Mouse (Mus musculus) heart, postnatal 36 days (tissue): ENCODE data around the gene Ccnyl1. TPM values are rescaled to one million over a fixed set of nuclear protein-coding genes. Genes with fewer than 3 reads are reported as not detected.
"Not testable (repeated sequence)": the region's sequence is repeated elsewhere in the genome, so short reads cannot be mapped to it uniquely, and the experiment has no call there.

Experiments
- DNase-seq, 2 experiments: peaks; one replicate each; pipeline ENCODE4 v3.0.0; 2021 to 2022
- intact Hi-C: fragments of 180-260 bp; cut with DNase I; formaldehyde crosslinking; loops from one replicate; pipeline ENCODE4 v1.15.1; 2025
- total RNA-seq, 2 experiments: library from RNA; stranded (reverse); gene quantifications; 2 replicates each; pipeline ENCODE4 v1.2.3; 2021

Ccnyl1 gene
- 10 to 100 TPM; 15.5 to 18.2 TPM for total RNA-seq

GRCm38 (mm10) chr1:64690213-64691013 is at the start of gene Ccnyl1:
Gene Ccnyl1 (plus strand): TSS chr1:64690455.
- intact Hi-C loops: loop anchor here (1.0 to 2.0 kb wide), 2 partner anchors 73 to 158 kb away; partner anchors contain the start of genes Creb1 and Mettl21a
- DNase-seq: peak; percentile 97

GRCm38 (mm10) chr1:64641069-64641468 is 49.2 kb upstream of the Ccnyl1 start:
- DNase-seq: no peak
- intact Hi-C loops: no loop called here

- intact Hi-C loops, DNase-seq: not testable (repeated sequence)
Measured at GRCm38 (mm10) chr1:64642541-64642940, 47.7 kb upstream of the Ccnyl1 start.

GRCm38 (mm10) chr1:64644513-64644912 is 45.7 kb upstream of the Ccnyl1 start:
- DNase-seq: no peak
- intact Hi-C loops: no loop called here

GRCm38 (mm10) chr1:64649362-64650124 is 40.7 kb upstream of the Ccnyl1 start:
- intact Hi-C loops: no loop called here

GRCm38 (mm10) chr1:64653701-64654100 is 36.6 kb upstream of the Ccnyl1 start:
- intact Hi-C loops: no loop called here
- DNase-seq: no peak

More at GRCm38 (mm10) chr1:64649362-64650124, 40.7 kb upstream of the Ccnyl1 start:
- DNase-seq: peak in 1 of 2 experiments; percentile 12

- no peak for DNase-seq
- intact Hi-C loops: no loop called here
Measured at GRCm38 (mm10) chr1:64655415-64655814, 34.8 kb upstream of the Ccnyl1 start.

- intact Hi-C loops: no loop called here
- DNase-seq: no peak
Measured at GRCm38 (mm10) chr1:64656423-64657129, 33.7 kb upstream of the Ccnyl1 start.

- intact Hi-C loops: loop anchor here (2.0 kb wide), 1 partner anchor 34 kb away; no protein-coding TSS in a partner anchor
- peak in 1 of 2 experiments; percentile 5 for DNase-seq
Measured at GRCm38 (mm10) chr1:64658876-64659275, 31.4 kb upstream of the Ccnyl1 start.

GRCm38 (mm10) chr1:64667111-64667633 is 23.1 kb upstream of the Ccnyl1 start:
- DNase-seq: no peak
- intact Hi-C loops: no loop called here

- DNase-seq: no peak
Measured at GRCm38 (mm10) chr1:64669451-64669850, 20.8 kb upstream of the Ccnyl1 start.

GRCm38 (mm10) chr1:64673931-64674330 is 16.3 kb upstream of the Ccnyl1 start:
- no peak for DNase-seq
- intact Hi-C loops: no loop called here

More at GRCm38 (mm10) chr1:64669451-64669850, 20.8 kb upstream of the Ccnyl1 start:
- intact Hi-C loops: no loop called here

GRCm38 (mm10) chr1:64676060-64676839 is 14.0 kb upstream of the Ccnyl1 start:
- DNase-seq: no peak
- intact Hi-C loops: no loop called here

- no peak for DNase-seq
- intact Hi-C loops: no loop called here
Measured at GRCm38 (mm10) chr1:64681499-64681898, 8.8 kb upstream of the Ccnyl1 start.

GRCm38 (mm10) chr1:64683039-64683438 is 7.2 kb upstream of the Ccnyl1 start:
- intact Hi-C loops: no loop called here
- DNase-seq: no peak

GRCm38 (mm10) chr1:64684440-64684839 is 5.8 kb upstream of the Ccnyl1 start:
- DNase-seq: no peak
- intact Hi-C loops: no loop called here

GRCm38 (mm10) chr1:64688046-64688445 is 2.2 kb upstream of the Ccnyl1 start:
- DNase-seq: no peak
- intact Hi-C loops: no loop called here

- no peak for DNase-seq
- intact Hi-C loops: loop anchor here (1.0 to 2.0 kb wide), 2 partner anchors 72 to 157 kb away; partner anchors contain the start of genes Creb1 and Mettl21a
Measured at GRCm38 (mm10) chr1:64689561-64690212, 568 bp upstream of the Ccnyl1 start.

- intact Hi-C loops: loop anchor here (2.0 kb wide), 1 partner anchor 158 kb away; the partner anchor contains the start of gene Creb1
- DNase-seq: peak; percentile 61 to 64
Measured at GRCm38 (mm10) chr1:64691121-64691551, 881 bp downstream of the Ccnyl1 start.
